Mouse (Mus musculus) neural tube, embryonic 15.5 days (tissue): ENCODE measurements at regions not wholly inside any gene's neighbourhood (a gene's known extent, or its start where the extent isn't known, plus 50 kb on each side); places are given as distances from the start of the nearest gene placed in this dataset.
"Not testable (repeated sequence)": the region's sequence is repeated elsewhere in the genome, so short reads cannot be mapped to it uniquely, and the experiment has no call there.

Source experiments
- ATAC-seq: fragments of 200-750 bp; cut with Nextera tagmentation; 2 replicates; pipeline ENCODE4 v1.8.0; 2017; ENCODE audit warnings: mild to moderate bottlenecking, moderate TSS enrichment, moderate library complexity; ENCODE audit not compliant: low FRiP score
- H3K27ac ChIP-seq: fragments of 300-500 bp; sonication (generic); replicated peaks from 2 replicates; pipeline ENCODE4 v1.5.1; 2015; ENCODE audit warnings: mild to moderate bottlenecking, inconsistent platforms
- H3K27me3 ChIP-seq: fragments of 300-500 bp; sonication (generic); replicated peaks from 2 replicates; pipeline ENCODE4 v1.6.1; 2015; ENCODE audit warnings: inconsistent platforms
- H3K36me3 ChIP-seq: fragments of 300-500 bp; sonication (generic); 2 replicates; pipeline ENCODE4 v1.6.1; 2015; ENCODE audit warnings: inconsistent platforms
- H3K4me1 ChIP-seq: fragments of 300-500 bp; sonication (generic); 2 replicates; pipeline ENCODE4 v1.6.1; 2015; ENCODE audit warnings: inconsistent platforms
- H3K4me2 ChIP-seq: fragments of 300-500 bp; sonication (generic); 2 replicates; pipeline ENCODE4 v1.6.1; 2015; ENCODE audit warnings: inconsistent platforms, mild to moderate bottlenecking, moderate library complexity
- H3K4me3 ChIP-seq: fragments of 300-500 bp; sonication (generic); replicated peaks from 2 replicates; pipeline ENCODE4 v1.5.1; 2015; ENCODE audit warnings: mild to moderate bottlenecking, inconsistent platforms
- H3K9ac ChIP-seq: fragments of 300-500 bp; sonication (generic); replicated peaks from 2 replicates; pipeline ENCODE4 v1.6.1; 2015; ENCODE audit warnings: mild to moderate bottlenecking, inconsistent platforms
- H3K9me3 ChIP-seq: fragments of 300-500 bp; sonication (generic); replicated peaks from 2 replicates; pipeline ENCODE4 v1.6.1; 2016; ENCODE audit warnings: inconsistent platforms
- WGBS: fragments of 180-500 bp; shearing (Covaris S2); methylation state at CpG from one replicate; pipeline ENCODE4 v1.1.7; 2015; ENCODE audit warnings: mixed read lengths; 5-methylcytosine and 5-hydroxymethylcytosine counted together

DNA sequence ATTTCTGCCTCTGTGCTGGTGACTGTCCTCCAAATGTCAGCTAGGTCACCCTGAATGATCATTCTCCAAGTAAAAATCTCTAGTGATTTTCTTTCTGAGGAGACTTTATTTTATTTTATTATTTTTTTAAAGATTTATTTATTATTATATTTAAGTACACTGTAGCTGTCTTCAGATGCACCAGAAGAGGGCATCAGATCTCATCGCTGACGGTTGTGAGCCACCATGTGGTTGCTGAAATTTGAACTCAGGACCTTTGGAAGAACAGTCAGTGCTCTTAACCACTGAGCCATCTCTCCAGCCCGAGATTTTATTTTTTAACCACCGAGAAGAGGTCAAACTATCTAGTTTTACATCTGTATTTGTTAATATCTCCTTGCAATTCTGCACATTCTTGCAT, 50.5 kb upstream of the Slc44a3 start:
- H3K36me3 ChIP-seq, H3K4me3 ChIP-seq, H3K27me3 ChIP-seq, H3K4me2 ChIP-seq, H3K27ac ChIP-seq, ATAC-seq, H3K9me3 ChIP-seq, H3K4me1 ChIP-seq, H3K9ac ChIP-seq: not testable (repeated sequence)
- 83% methylated on average over 4 of the region's 4 CpGs for WGBS
